Mouse (Mus musculus) bone marrow macrophage, adult 2 months (primary cell): Measurements from ENCODE around the gene Srf. TPM values are rescaled to one million over a fixed set of nuclear protein-coding genes. Genes with fewer than 3 reads are reported as not detected.

Experiments used
- H3K27ac ChIP-seq: 2 replicates; pipeline ENCODE4 v1.5.1; 2012; ENCODE audit warnings: low read depth, low read length; ENCODE audit not compliant: insufficient read depth
- H3K4me1 ChIP-seq: 2 replicates; pipeline ENCODE4 v1.6.1; 2012; ENCODE audit warnings: low read length; ENCODE audit not compliant: control insufficient read depth, insufficient read depth
- H3K4me3 ChIP-seq: 2 replicates; pipeline ENCODE4 v1.5.1; 2012; ENCODE audit warnings: mild to moderate bottlenecking, low read length, moderate library complexity; ENCODE audit not compliant: insufficient read depth
- CTCF ChIP-seq: IDR thresholded peaks from 2 replicates; pipeline ENCODE4 v1.5.1; 2012; ENCODE audit warnings: low read depth, mild to moderate bottlenecking, low read length, moderate library complexity
- POLR2A ChIP-seq: IDR thresholded peaks from 2 replicates; pipeline ENCODE4 v1.6.1; 2012; ENCODE audit warnings: mild to moderate bottlenecking, low read depth, low read length, borderline replicate concordance
- polyA plus RNA-seq: library from polyadenylated mRNA; stranded (reverse); fragments of >200 nt; gene quantifications from 2 replicates; pipeline ENCODE4 v1.2.4, GENCODE M21; 2012; ENCODE audit not compliant: missing spikeins, insufficient read depth, insufficient read length

The Srf gene
- polyA plus RNA-seq, 1 experiment = 44.2 TPM

DNA sequence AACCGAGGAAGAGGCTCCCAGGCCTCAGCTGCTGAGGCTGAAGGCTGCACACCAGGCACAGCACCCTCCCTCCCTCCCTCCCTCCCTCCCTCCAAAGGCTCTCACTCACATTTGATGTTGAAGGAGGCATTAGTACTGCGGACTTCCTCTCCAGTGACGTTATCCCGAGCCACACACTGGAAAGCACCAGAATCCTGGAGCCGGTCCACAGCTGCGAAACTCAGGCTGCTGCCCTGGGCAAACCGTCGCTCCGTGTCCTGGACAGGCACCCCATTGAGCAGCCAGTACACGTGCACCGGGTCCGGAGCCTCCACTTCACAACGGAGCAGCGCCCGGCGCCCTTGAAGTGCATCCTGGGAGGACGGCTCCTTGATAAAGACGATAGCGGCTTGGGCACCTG, 35.4 kb upstream of the Srf start:
- no peak overlapping the region for H3K27ac ChIP-seq
- no peak for TF ChIP-seq POLR2A
- no peak for TF ChIP-seq CTCF
- H3K4me3 ChIP-seq = no peak overlapping the region
- H3K4me1 ChIP-seq = peaks cover 7% of the 10 kb centered on the region; the same call in 1 of the 2 replicates

DNA sequence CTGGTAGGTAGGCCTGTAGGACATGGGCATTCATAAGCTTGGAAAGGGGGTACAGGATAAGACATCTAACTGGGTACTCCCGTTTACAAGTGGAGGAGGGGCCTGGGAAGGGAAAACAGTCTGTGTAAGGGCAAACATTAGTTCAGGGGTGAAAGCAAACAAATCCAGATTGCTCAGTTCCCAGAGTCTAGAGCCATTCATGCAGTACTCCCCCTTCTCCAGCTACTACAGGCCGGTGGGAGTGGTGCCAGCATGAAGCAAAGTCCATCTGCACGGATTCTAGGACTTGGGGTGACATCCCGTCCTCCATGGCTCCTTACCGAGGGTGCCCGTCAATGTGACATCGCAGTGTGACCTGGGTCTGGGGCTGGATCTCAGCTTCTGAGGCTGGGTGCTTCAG, 34.5 kb upstream of the Srf start:
- H3K27ac ChIP-seq = no peak overlapping the region
- H3K4me3 ChIP-seq = no peak overlapping the region
- TF ChIP-seq POLR2A (no peak), CTCF (no peak)
- peaks cover 10% of the 10 kb centered on the region; the same call in 1 of the 2 replicates for H3K4me1 ChIP-seq

DNA sequence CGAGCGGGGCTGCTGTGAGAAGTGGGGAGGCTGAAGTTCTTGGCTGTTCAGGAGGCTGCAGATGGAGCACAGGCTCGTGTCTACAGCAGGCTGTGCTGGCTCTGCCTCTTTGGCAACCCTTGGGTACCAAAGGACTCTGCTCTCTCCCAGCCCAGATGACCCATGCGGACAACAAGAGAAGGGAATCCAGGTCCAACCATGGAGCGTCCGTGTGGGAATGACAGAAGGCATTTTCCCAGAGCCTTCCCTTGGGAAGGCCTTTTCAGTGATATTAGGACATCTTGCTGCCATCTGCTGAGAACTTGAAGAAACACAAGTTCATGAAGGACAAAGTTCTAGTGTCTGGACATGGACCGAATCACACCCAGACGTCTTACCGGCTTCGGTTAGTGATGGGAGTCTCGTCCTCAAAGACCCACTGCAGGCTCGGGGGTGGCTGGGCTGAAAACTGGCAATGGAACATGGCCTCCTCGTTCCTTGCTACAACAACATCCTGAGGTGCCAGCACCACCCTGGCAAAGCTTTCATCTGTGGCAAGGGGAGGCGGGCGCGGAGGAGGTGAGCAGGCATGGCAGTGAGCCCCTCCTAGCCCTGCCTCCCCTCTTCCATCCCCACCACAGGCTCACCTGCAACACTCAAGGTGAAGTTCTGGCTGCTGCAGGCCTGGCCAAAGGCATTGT, 33.8 kb upstream of the Srf start:
- Histone ChIP-seq H3K4me1 (peaks cover 10% of the 10 kb centered on the region; the same call in 1 of the 2 replicates), H3K27ac (no peak overlapping the region), H3K4me3 (no peak overlapping the region)
- TF ChIP-seq POLR2A (no peak), CTCF (0 out of 2 replicates have a peak, but pooled peaks have one; percentile 17)

DNA sequence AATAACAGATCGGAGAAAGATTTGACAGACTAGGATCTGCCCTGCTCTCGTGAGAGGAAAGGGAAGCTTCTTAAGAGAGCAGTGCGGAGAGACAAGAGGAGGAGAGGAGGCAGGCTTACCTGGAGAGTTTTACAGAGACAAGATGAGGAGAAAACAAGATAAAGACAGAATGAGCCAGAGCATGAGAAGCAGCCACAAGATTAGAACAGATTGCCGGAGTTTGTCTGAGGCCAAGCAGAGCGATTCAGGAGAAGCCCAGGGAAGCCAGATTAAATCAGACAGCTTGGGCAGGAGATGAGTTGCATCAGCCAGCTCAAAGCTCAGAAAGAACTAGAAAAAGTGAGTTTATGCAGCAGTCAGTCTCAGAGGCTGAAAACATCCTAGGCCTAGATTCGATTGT, 32.9 kb upstream of the Srf start:
- TF ChIP-seq CTCF (no peak), POLR2A (no peak)
- H3K27ac ChIP-seq = no peak overlapping the region

DNA sequence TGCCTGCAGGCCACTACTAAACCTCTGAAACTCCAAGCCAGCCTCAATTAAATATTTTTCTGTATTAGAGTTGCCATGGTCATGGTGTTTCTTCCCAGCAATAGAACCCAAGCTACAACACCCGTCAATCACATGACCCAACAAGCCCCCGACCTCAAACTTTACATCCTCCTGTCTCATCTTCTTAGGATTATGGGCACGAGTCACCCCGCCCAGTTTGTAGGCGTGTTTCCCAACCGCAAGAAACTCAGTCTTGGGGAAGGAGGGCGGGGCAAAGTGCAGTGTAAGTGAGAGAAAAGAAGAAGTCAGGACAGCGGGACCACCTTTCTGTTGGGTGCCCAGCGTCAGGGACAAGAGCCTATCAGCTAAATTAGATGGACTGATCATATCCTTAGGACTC, 32.2 kb upstream of the Srf start:
- Histone ChIP-seq H3K27ac (no peak overlapping the region), H3K4me1 (peaks cover 10% of the 10 kb centered on the region; the same call in 1 of the 2 replicates), H3K4me3 (no peak overlapping the region)
- no peak for TF ChIP-seq POLR2A
- TF ChIP-seq CTCF = no peak

More for the DNA sequence above, 32.9 kb upstream of the Srf start:
- Histone ChIP-seq H3K4me3 (no peak overlapping the region), H3K4me1 (peaks cover 10% of the 10 kb centered on the region; the same call in 1 of the 2 replicates)

DNA sequence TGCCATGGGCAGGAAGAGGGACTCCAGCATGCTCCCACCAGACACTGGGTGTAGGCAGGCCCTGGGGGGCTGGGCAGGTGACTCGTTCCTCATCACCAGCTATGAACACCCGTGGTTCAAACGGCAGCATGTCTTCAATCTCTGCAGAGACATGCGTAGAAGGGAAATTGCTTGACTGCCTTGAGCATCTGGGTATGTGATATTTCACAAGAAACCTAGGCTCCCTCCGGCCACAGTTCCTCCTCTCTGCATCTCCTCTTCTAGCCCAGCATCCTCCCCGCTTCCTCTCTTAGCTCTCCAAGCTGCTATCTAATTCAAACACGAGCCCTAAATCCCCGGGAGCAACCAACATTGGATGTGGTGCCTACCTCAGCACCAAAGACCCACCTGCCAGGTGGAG, 30.4 kb upstream of the Srf start:
- Histone ChIP-seq H3K4me1 (peaks cover 10% of the 10 kb centered on the region; the same call in 1 of the 2 replicates), H3K4me3 (no peak overlapping the region), H3K27ac (no peak overlapping the region)
- TF ChIP-seq POLR2A (no peak), CTCF (no peak)

DNA sequence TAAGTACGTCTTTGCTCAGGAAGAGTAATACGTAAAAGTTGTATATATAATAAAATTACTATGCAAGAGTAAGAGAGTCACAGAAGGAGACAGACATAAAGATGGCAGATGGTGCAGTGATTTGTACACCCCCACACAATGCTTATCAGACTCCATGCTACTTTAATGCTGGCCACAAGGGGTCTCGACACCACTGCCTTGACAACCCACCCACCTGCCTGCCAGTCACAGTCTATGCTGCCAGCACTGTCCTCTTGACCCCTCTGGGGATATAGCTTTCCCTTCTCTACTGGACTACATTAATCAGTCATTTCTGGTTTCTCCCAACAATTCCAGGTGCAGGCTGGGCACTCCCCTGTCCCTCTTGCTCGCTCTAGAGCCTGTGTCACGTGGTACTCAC, 22.7 kb upstream of the Srf start:
- no peaks in the 10 kb centered on the region for H3K4me1 ChIP-seq
- TF ChIP-seq POLR2A (no peak), CTCF (no peak)
- H3K27ac ChIP-seq = no peak overlapping the region
- no peak overlapping the region for H3K4me3 ChIP-seq

DNA sequence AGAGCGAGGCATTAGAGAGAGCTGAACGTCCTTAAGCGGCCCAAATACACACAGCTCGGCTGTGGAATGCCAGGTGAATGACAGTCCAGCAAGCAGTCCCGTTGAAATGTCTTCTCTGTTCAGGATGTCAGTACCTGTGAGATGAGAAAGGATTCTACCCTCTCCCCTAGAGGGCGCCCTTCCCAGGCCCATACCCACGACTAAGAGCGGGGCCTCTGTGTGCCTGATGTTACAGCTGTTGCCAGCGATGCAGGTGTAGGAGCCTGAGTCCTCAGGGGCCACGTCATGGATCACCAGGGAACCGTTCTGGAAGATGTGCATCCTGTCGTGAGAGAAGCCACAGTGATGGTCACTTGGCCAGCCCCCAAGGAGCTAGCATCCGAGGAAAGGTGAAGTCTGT, 20.1 kb upstream of the Srf start:
- no peak for TF ChIP-seq POLR2A
- TF ChIP-seq CTCF = peak; percentile 57
- no peak overlapping the region for H3K4me3 ChIP-seq
- H3K4me1 ChIP-seq = no peaks in the 10 kb centered on the region
- H3K27ac ChIP-seq = no peak overlapping the region

DNA sequence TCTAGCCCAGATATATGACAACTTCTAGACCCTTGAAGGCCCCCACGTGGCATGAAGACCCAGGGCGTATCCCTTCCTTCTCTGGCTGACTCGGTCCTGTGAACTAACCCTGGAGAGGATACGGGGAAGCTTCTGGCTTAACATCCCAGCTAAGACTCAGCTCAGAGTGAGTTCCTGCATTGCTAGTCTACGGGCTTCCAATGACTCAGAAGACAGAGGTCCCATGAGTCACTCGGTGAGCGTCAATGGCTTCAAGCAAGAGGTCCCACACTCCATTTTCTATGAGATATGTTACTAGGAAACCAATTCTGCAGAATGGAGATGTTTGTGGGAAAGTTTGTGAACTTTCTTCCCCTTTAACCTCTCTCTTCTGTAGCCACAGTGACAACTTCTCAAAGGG, 18.6 kb upstream of the Srf start:
- no peaks in the 10 kb centered on the region for H3K4me1 ChIP-seq
- no peak overlapping the region for H3K27ac ChIP-seq
- H3K4me3 ChIP-seq = no peak overlapping the region
- no peak for TF ChIP-seq CTCF
- TF ChIP-seq POLR2A = no peak

DNA sequence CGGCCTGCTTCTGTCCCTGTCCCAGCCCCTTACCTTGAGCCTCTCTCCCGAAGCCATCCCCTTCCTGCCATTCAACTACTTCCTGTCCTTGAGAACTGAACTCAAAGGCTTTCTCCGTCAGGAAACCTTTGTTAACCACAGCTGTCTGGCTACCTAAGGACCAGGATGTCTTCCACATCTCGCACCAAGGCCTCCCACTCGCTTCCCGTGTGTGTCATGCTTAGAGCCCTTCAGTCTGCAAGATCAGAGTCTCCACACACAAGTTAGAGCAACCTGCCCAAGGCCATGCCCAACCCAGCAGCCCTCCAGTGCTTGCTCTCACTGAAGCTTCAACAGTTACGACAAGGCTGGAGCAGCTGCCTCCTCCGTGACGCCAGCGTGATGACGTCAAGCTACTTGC, 15.0 kb upstream of the Srf start:
- H3K4me1 ChIP-seq = no peaks in the 10 kb centered on the region
- no peak overlapping the region for H3K27ac ChIP-seq
- TF ChIP-seq POLR2A (no peak), CTCF (no peak)
- H3K4me3 ChIP-seq = no peak overlapping the region
